Mouse (Mus musculus): ENCODE results near the gene C1qc.

C1qc gene

GRCm38 (mm10) chr4:136895861-136896260 is 3.0 kb upstream of the C1qc start:
- DNase-seq (ENCODE audit: low spot score in 2 of 2): no peak

GRCm38 (mm10) chr4:136894821-136895220 is 2.0 kb upstream of the C1qc start:
- DNase-seq (ENCODE audit: low spot score in 2 of 2): no peak

- DNase-seq (ENCODE audit: low spot score in 2 of 2): peak in 1 of 2 experiments; percentile 20
These were observed 1.1 kb upstream of the C1qc start for GRCm38 (mm10) chr4:136893691-136894543.

GRCm38 (mm10) chr4:136892371-136892770 is 494 bp downstream of the C1qc start:
- no peak for DNase-seq (ENCODE audit: low spot score in 2 of 2)

- DNase-seq (ENCODE audit: low spot score in 2 of 2): no peak
These were observed 1.8 kb downstream of the C1qc start for GRCm38 (mm10) chr4:136891115-136891514.

- no peak for DNase-seq (ENCODE audit: low spot score in 2 of 2)
These were observed 2.9 kb downstream of the C1qc start for GRCm38 (mm10) chr4:136889981-136890380.

GRCm38 (mm10) chr4:136887714-136888113 is 5.2 kb downstream of the C1qc start:
- no peak for DNase-seq (ENCODE audit: low spot score in 2 of 2)

- DNase-seq (ENCODE audit: low spot score in 2 of 2): no peak
These were observed 6.8 kb downstream of the C1qc start, which contains the start of gene C1qb for GRCm38 (mm10) chr4:136886101-136886500. C1qb (minus strand) TSS chr4:136886187.

- DNase-seq (ENCODE audit: low spot score in 2 of 2): no peak
These were observed 14.3 kb downstream of the C1qc start for GRCm38 (mm10) chr4:136878601-136879000.

GRCm38 (mm10) chr4:136878171-136878570 is 14.7 kb downstream of the C1qc start:
- no peak for DNase-seq (ENCODE audit: low spot score in 2 of 2)

GRCm38 (mm10) chr4:136876971-136877370 is 15.9 kb downstream of the C1qc start:
- peak in 1 of 2 experiments; percentile 50 for DNase-seq (ENCODE audit: low spot score in 2 of 2)

GRCm38 (mm10) chr4:136875012-136875411 is 17.9 kb downstream of the C1qc start:
- no peak for DNase-seq (ENCODE audit: low spot score in 2 of 2)

GRCm38 (mm10) chr4:136868371-136868770 is 24.5 kb downstream of the C1qc start:
- no peak for DNase-seq (ENCODE audit: low spot score in 2 of 2)

- no peak for DNase-seq (ENCODE audit: low spot score in 2 of 2)
These were observed 25.0 kb downstream of the C1qc start for GRCm38 (mm10) chr4:136867690-136868345.

- DNase-seq (ENCODE audit: low spot score in 2 of 2): no peak
These were observed 27.3 kb downstream of the C1qc start for GRCm38 (mm10) chr4:136865531-136865930.

GRCm38 (mm10) chr4:136864751-136865470 is 28.0 kb downstream of the C1qc start:
- no peak for DNase-seq (ENCODE audit: low spot score in 2 of 2)

- no peak for DNase-seq (ENCODE audit: low spot score in 2 of 2)
These were observed 29.3 kb downstream of the C1qc start for GRCm38 (mm10) chr4:136863517-136863916.

GRCm38 (mm10) chr4:136862411-136862810 is 30.5 kb downstream of the C1qc start:
- DNase-seq (ENCODE audit: low spot score in 2 of 2): no peak

- no peak for DNase-seq (ENCODE audit: low spot score in 2 of 2)
These were observed 31.1 kb downstream of the C1qc start for GRCm38 (mm10) chr4:136861806-136862205.

GRCm38 (mm10) chr4:136860022-136860421 is 32.8 kb downstream of the C1qc start:
- no peak for DNase-seq (ENCODE audit: low spot score in 2 of 2)

- no peak for DNase-seq (ENCODE audit: low spot score in 2 of 2)
These were observed 37.8 kb downstream of the C1qc start for GRCm38 (mm10) chr4:136855081-136855480.

- no peak for DNase-seq (ENCODE audit: low spot score in 2 of 2)
These were observed 39.9 kb downstream of the C1qc start for GRCm38 (mm10) chr4:136852989-136853388.
